In genomic region chr4:123182328-123183238, GRCm38 (mm10) we compare ENCODE assay signal across 10 mouse cellular contexts. TPM values are rescaled to one million over a fixed set of nuclear protein-coding genes. Genes with fewer than 3 reads are reported as not detected.
A peak's percentile ranks its signal among the peaks of the same experiment; 100 is the strongest.
DNase-seq lines count a peak whose midpoint lies in the region; ATAC-seq and TF ChIP-seq lines count a peak whose summit lies in the region.
"Had no signal": no experiment of that assay in that cellular context is flagged by ENCODE, and none has a peak within 500 bp of the region (broad histone marks: within the 10 kb centered on the region; RNA-seq: fewer than 3 reads in every experiment).

Gene Hpcal4 (plus strand): TSS chr4:123183227.

- H3K9me3 ChIP-seq in kidney, embryonic 16.5 days (ENCODE audit: low read length) = no peaks in the 10 kb centered on the region
- no peaks in the 10 kb centered on the region for H3K9me3 ChIP-seq in neural tube, embryonic 12.5 days

- no peak for TF ChIP-seq POLR2A in liver, adult 2 months (IDR thresholded peaks at IDR 0.05; ENCODE audit: extremely low read depth, insufficient read depth, low read length)

- no peak within 1 kb of the TSS for H3K27ac ChIP-seq in kidney, embryonic 16.5 days (ENCODE audit: low read length)
- H3K27ac ChIP-seq in liver, adult 2 months (replicated peaks; ENCODE audit: insufficient read depth, low read depth, low read length) = no peak within 1 kb of the TSS
- H3K27ac ChIP-seq in neural tube, embryonic 12.5 days = no peak within 1 kb of the TSS
- H3K27ac ChIP-seq: macrophage had no signal

- peak within 1 kb of the TSS; percentile 46; the same call in 1 of the 2 replicates for H3K9ac ChIP-seq in kidney, embryonic 16.5 days (replicated peaks; ENCODE audit: low read length)
- no peak within 1 kb of the TSS for H3K9ac ChIP-seq in liver, adult 2 months (ENCODE audit: low read depth, low read length)
- peak within 1 kb of the TSS; percentile 44 for H3K9ac ChIP-seq in neural tube, embryonic 12.5 days

- TF ChIP-seq CTCF in liver, adult 2 months (IDR thresholded peaks at IDR 0.05; ENCODE audit: low read depth, low read length) = no peak

- peak; percentile 40; the same call in 1 of the 2 replicates for ATAC-seq in kidney, embryonic 16.5 days (ENCODE audit: low FRiP score, low TSS enrichment)
- peak; percentile 70 for ATAC-seq in neural tube, embryonic 12.5 days (ENCODE audit: low FRiP score, low read depth)

- no peaks in the 10 kb centered on the region for H3K36me3 ChIP-seq in kidney, embryonic 16.5 days (ENCODE audit: insufficient read depth, low read length)
- H3K36me3 ChIP-seq in liver, adult 2 months (ENCODE audit: control insufficient read depth, insufficient read depth, low read length) = no peaks in the 10 kb centered on the region
- H3K36me3 ChIP-seq in neural tube, embryonic 12.5 days = no peaks in the 10 kb centered on the region

- peak; percentile 54 for DNase-seq in layer of hippocampus, adult 11-12 months (ENCODE audit: low spot score)
- DNase-seq in layer of hippocampus, adult 9-10 months (ENCODE audit: low spot score) = no peak
- DNase-seq in cerebellum, adult 9-10 months = peak; percentile 49
- DNase-seq in frontal cortex, postnatal 10 days (ENCODE audit: low spot score in 2 of 2) = peak; percentile 48 to 57
- no peak for DNase-seq in liver, adult 2 months (ENCODE audit: extremely low read depth, low read depth, low spot score)
- DNase-seq in spleen, adult 12 weeks (ENCODE audit: low spot score) = no peak

- peaks cover 14% of the 10 kb centered on the region for H3K4me1 ChIP-seq in kidney, embryonic 16.5 days (ENCODE audit: insufficient read depth, low read length)
- H3K4me1 ChIP-seq in liver, adult 2 months (ENCODE audit: control insufficient read depth, insufficient read depth, low read length) = no peaks in the 10 kb centered on the region
- H3K4me1 ChIP-seq in neural tube, embryonic 12.5 days = peaks cover 16% of the 10 kb centered on the region

- WGBS in kidney, embryonic 16.5 days = under 1% methylated on average over 44 of the region's 44 CpGs
- 2% methylated on average over 44 of the region's 44 CpGs for WGBS in liver, adult 2 months
- under 1% methylated on average over 44 of the region's 44 CpGs for WGBS in neural tube, embryonic 12.5 days

- H3K4me2 ChIP-seq in kidney, embryonic 16.5 days (replicated peaks; ENCODE audit: low read depth, low read length) = peak within 1 kb of the TSS; percentile 74
- peak within 1 kb of the TSS; percentile 71 for H3K4me2 ChIP-seq in neural tube, embryonic 12.5 days (replicated peaks)

- H3K4me3 ChIP-seq in kidney, embryonic 16.5 days (ENCODE audit: low read length) = peak within 1 kb of the TSS; percentile 50
- peak within 1 kb of the TSS; percentile 25; the same call in 1 of the 2 replicates for H3K4me3 ChIP-seq in liver, adult 2 months (ENCODE audit: insufficient read depth, low read depth, low read length)
- peak within 1 kb of the TSS; percentile 41 for H3K4me3 ChIP-seq in neural tube, embryonic 12.5 days

- H3K27me3 ChIP-seq in kidney, embryonic 16.5 days (ENCODE audit: insufficient read depth, low read length) = peaks cover 50% of the 10 kb centered on the region
- peaks cover 16% of the 10 kb centered on the region for H3K27me3 ChIP-seq in liver, adult 2 months (ENCODE audit: control insufficient read depth, insufficient read depth, low read length)
- peaks cover 64% of the 10 kb centered on the region for H3K27me3 ChIP-seq in neural tube, embryonic 12.5 days (replicated peaks)

- H3K79me2 ChIP-seq in liver, adult 2 months (ENCODE audit: control insufficient read depth, insufficient read depth, low read length) = no peaks in the 10 kb centered on the region

RNA-seq across cellular contexts. Expression of gene Hpcal4, which starts in this region (rescaled TPM):
- polyA plus RNA-seq in kidney, embryonic 16.5 days (2015; fragmentation: Nextera tagmentation; extraction: Ambion mirVana) = 1.3 and 1.7 TPM in 2 replicates
- 0.20 TPM in 1 of 2 replicates, not detected in the other for total RNA-seq in liver, adult 2 months (2014; rRNA removed)
- polyA plus RNA-seq in liver, adult 2 months (2012; rRNA removed) = not detected in 2 replicates
- 3.8 and 4.2 TPM in 2 replicates for polyA plus RNA-seq in neural tube, embryonic 12.5 days (2016; fragmentation: Nextera tagmentation; extraction: Ambion mirVana)
- polyA plus RNA-seq: macrophage, Patski had no signal

Comparison
In these comparisons a context has a peak if more than half of its experiments do, and no peak if none do; other contexts are left out.
1. DNase-seq: peak in layer of hippocampus, adult 11-12 months (single experiment), cerebellum, adult 9-10 months (single experiment) and frontal cortex, postnatal 10 days (2 of 2); none in layer of hippocampus, adult 9-10 months (single experiment), liver, adult 2 months (single experiment) and spleen, adult 12 weeks (single experiment).
2. Peak in every context shown above with its lines, with median percentiles within 50 percentile points of each other: H3K4me3 ChIP-seq.